Mouse (Mus musculus) forebrain, postnatal 0 days (tissue): ENCODE measurements around the gene Casc3. TPM values are rescaled to one million over a fixed set of nuclear protein-coding genes. Genes with fewer than 3 reads are reported as not detected.

Experiments used
- ATAC-seq: fragments of 200-750 bp; cut with Nextera tagmentation; 2 replicates; pipeline ENCODE4 v1.8.0; 2017; ENCODE audit warnings: mild to moderate bottlenecking, moderate library complexity
- DNase-seq: peaks from one replicate; pipeline ENCODE4 v3.0.0-alpha.2; 2015
- H3K27ac ChIP-seq: fragments of 300-500 bp; sonication (generic); 2 replicates; pipeline ENCODE4 v1.5.1; 2014; ENCODE audit warnings: low read depth, mild to moderate bottlenecking, antibody characterized with exemption, low read length, moderate library complexity, mixed read lengths
- H3K27me3 ChIP-seq: fragments of 300-500 bp; sonication (generic); 2 replicates; pipeline ENCODE4 v1.6.1; 2014; ENCODE audit warnings: mild to moderate bottlenecking, low read length, mixed read lengths; ENCODE audit not compliant: insufficient read depth
- H3K36me3 ChIP-seq: fragments of 300-500 bp; sonication (generic); 2 replicates; pipeline ENCODE4 v1.6.1; 2014; ENCODE audit warnings: mild to moderate bottlenecking, moderate library complexity; ENCODE audit not compliant: insufficient read depth
- H3K4me1 ChIP-seq: fragments of 300-500 bp; sonication (generic); 2 replicates; pipeline ENCODE4 v1.6.1; 2014; ENCODE audit warnings: antibody characterized with exemption; ENCODE audit not compliant: insufficient read depth
- H3K4me2 ChIP-seq: fragments of 300-500 bp; sonication (generic); 2 replicates; pipeline ENCODE4 v1.6.1; 2014; ENCODE audit warnings: low read depth, mild to moderate bottlenecking, moderate library complexity
- H3K4me3 ChIP-seq: fragments of 300-500 bp; sonication (generic); 2 replicates; pipeline ENCODE4 v1.5.1; 2014; ENCODE audit warnings: low read depth, low read length, mixed read lengths
- H3K9ac ChIP-seq: fragments of 300-500 bp; sonication (generic); 2 replicates; pipeline ENCODE4 v1.6.1; 2014; ENCODE audit warnings: mild to moderate bottlenecking
- H3K9me3 ChIP-seq: fragments of 300-500 bp; sonication (generic); 2 replicates; pipeline ENCODE4 v1.6.1; 2016; ENCODE audit warnings: low read length
- CTCF ChIP-seq: sonication (generic); IDR thresholded peaks from 2 replicates; pipeline ENCODE4 v1.5.1; 2016; ENCODE audit warnings: antibody characterized with exemption, control low read depth, low read depth
- WGBS: fragments of 180-500 bp; shearing (Covaris S2); extraction: QIAGEN DNeasy Blood & Tissue Kit; methylation state at CpG from one replicate; pipeline ENCODE4 v1.1.7; 2014; 5-methylcytosine and 5-hydroxymethylcytosine counted together
- polyA plus RNA-seq: library from polyadenylated mRNA; unstranded; fragments of >200 nt; fragmentation: Nextera tagmentation; extraction: Ambion mirVana; gene quantifications from 2 replicates; pipeline ENCODE4 v1.2.1, GENCODE M21; 2015
- total RNA-seq: library from RNA; depleted of rRNA; stranded (reverse); fragments of >200 nt; gene quantifications from 2 replicates; pipeline ENCODE4 v1.2.3, GENCODE M21; 2014

The Casc3 gene
- total and polyA plus RNA-seq, 2 experiments from 2014 or later: 27.2 to 37.4 TPM

- under 1% methylated on average over 37 of the region's 39 CpGs for WGBS
- Histone ChIP-seq H3K27ac (peak overlapping the region; percentile 93), H3K9ac (peak overlapping the region; percentile 64), H3K4me3 (peak overlapping the region; percentile 70), H3K9me3 (no peaks in the 10 kb centered on the region), H3K4me2 (peak overlapping the region; percentile 66), H3K4me1 (peaks cover 7% of the 10 kb centered on the region; the same call in 1 of the 2 replicates), H3K27me3 (no peaks in the 10 kb centered on the region), H3K36me3 (peaks cover 11% of the 10 kb centered on the region)
- DNase-seq (peak; percentile 78), ATAC-seq (peak; percentile 68)
- no peak for TF ChIP-seq CTCF
Measured at GRCm38 (mm10) chr11:98863751-98864429, 59.2 kb downstream of the Casc3 start.

- H3K27me3 ChIP-seq: no peaks in the 10 kb centered on the region
- H3K4me3 ChIP-seq: no peak overlapping the region
- H3K9ac ChIP-seq: no peak overlapping the region; the same call in 1 of the 2 replicates
- no peak for TF ChIP-seq CTCF
- no peak for DNase-seq
- peaks cover 7% of the 10 kb centered on the region; the same call in 1 of the 2 replicates for H3K4me1 ChIP-seq
- ATAC-seq: no peak
- peaks cover 19% of the 10 kb centered on the region for H3K36me3 ChIP-seq
- no peak overlapping the region for H3K4me2 ChIP-seq
- 39% methylated on average over 12 of the region's 12 CpGs for WGBS
- no peaks in the 10 kb centered on the region for H3K9me3 ChIP-seq
- no peak overlapping the region for H3K27ac ChIP-seq
Measured at GRCm38 (mm10) chr11:98867293-98867692, 62.6 kb downstream of the Casc3 start.

GRCm38 (mm10) chr11:98869906-98870305 is 65.2 kb downstream of the Casc3 start:
- Histone ChIP-seq H3K9ac (no peak overlapping the region), H3K4me2 (no peak overlapping the region), H3K4me1 (no peaks in the 10 kb centered on the region), H3K4me3 (no peak overlapping the region), H3K27me3 (no peaks in the 10 kb centered on the region), H3K9me3 (no peaks in the 10 kb centered on the region), H3K27ac (no peak overlapping the region), H3K36me3 (peaks cover 24% of the 10 kb centered on the region)
- no peak for TF ChIP-seq CTCF
- DNase-seq (no peak), ATAC-seq (no peak)
- WGBS: 93% methylated on average over 8 of the region's 8 CpGs

GRCm38 (mm10) chr11:98870791-98871190 is 66.1 kb downstream of the Casc3 start:
- WGBS: 79% methylated on average over 5 of the region's 5 CpGs
- DNase-seq: no peak
- no peak overlapping the region for H3K4me3 ChIP-seq
- H3K4me1 ChIP-seq: no peaks in the 10 kb centered on the region
- no peaks in the 10 kb centered on the region for H3K9me3 ChIP-seq
- no peaks in the 10 kb centered on the region for H3K27me3 ChIP-seq
- no peak for TF ChIP-seq CTCF
- no peak for ATAC-seq
- no peak overlapping the region for H3K4me2 ChIP-seq
- H3K9ac ChIP-seq: no peak overlapping the region
- H3K27ac ChIP-seq: no peak overlapping the region
- peaks cover 24% of the 10 kb centered on the region for H3K36me3 ChIP-seq

GRCm38 (mm10) chr11:98871416-98871815 is 66.7 kb downstream of the Casc3 start:
- no peak for DNase-seq
- Histone ChIP-seq H3K9me3 (no peaks in the 10 kb centered on the region), H3K27ac (0 out of 2 replicates have a peak overlapping the region, but pooled peaks have one; percentile 74), H3K4me2 (no peak overlapping the region), H3K27me3 (no peaks in the 10 kb centered on the region), H3K4me3 (no peak overlapping the region), H3K9ac (0 out of 2 replicates have a peak overlapping the region, but pooled peaks have one; percentile 10), H3K36me3 (peaks cover 24% of the 10 kb centered on the region), H3K4me1 (no peaks in the 10 kb centered on the region)
- no peak for ATAC-seq
- TF ChIP-seq CTCF: no peak
- WGBS: 69% methylated on average over 4 of the region's 4 CpGs

GRCm38 (mm10) chr11:98872040-98872439 is 67.3 kb downstream of the Casc3 start:
- peak; percentile 43; the same call in 1 of the 2 replicates for ATAC-seq
- Histone ChIP-seq H3K27me3 (no peaks in the 10 kb centered on the region), H3K9me3 (no peaks in the 10 kb centered on the region), H3K36me3 (peaks cover 23% of the 10 kb centered on the region), H3K27ac (peak overlapping the region; percentile 74), H3K9ac (no peak overlapping the region), H3K4me2 (no peak overlapping the region), H3K4me1 (no peaks in the 10 kb centered on the region), H3K4me3 (no peak overlapping the region)
- DNase-seq: peak; percentile 44
- 50% methylated on average over 4 of the region's 4 CpGs for WGBS
- TF ChIP-seq CTCF: no peak

GRCm38 (mm10) chr11:98873900-98874299 is 69.2 kb downstream of the Casc3 start:
- DNase-seq (no peak), ATAC-seq (no peak)
- H3K4me3 ChIP-seq: no peak overlapping the region
- no peak overlapping the region for H3K4me2 ChIP-seq
- no peak overlapping the region for H3K27ac ChIP-seq
- H3K9me3 ChIP-seq: no peaks in the 10 kb centered on the region
- H3K9ac ChIP-seq: no peak overlapping the region
- H3K4me1 ChIP-seq: no peaks in the 10 kb centered on the region
- H3K36me3 ChIP-seq: peaks cover 13% of the 10 kb centered on the region
- H3K27me3 ChIP-seq: no peaks in the 10 kb centered on the region
- 94% methylated on average over 9 of the region's 9 CpGs for WGBS
- TF ChIP-seq CTCF: no peak
